Mouse (Mus musculus) thymus, adult 2 months (tissue): ENCODE results near the gene Lpcat3. TPM values are rescaled to one million over a fixed set of nuclear protein-coding genes. Genes with fewer than 3 reads are reported as not detected.
"Not testable (repeated sequence)": the region's sequence is repeated elsewhere in the genome, so short reads cannot be mapped to it uniquely, and the experiment has no call there.

Experiments
- DNase-seq: peaks from one replicate; pipeline ENCODE4 v3.0.0; 2021
- H3K27ac ChIP-seq: fragments of 200-500 bp; 2 replicates; pipeline ENCODE4 v1.5.1; 2012; ENCODE audit warnings: low read length, control low read depth; ENCODE audit not compliant: control insufficient read depth, insufficient read depth
- H3K27me3 ChIP-seq: fragments of 200-500 bp; 2 replicates; pipeline ENCODE4 v1.6.1; 2012; ENCODE audit warnings: mild to moderate bottlenecking, low read length, moderate library complexity, mixed read lengths; ENCODE audit not compliant: control insufficient read depth, insufficient read depth
- H3K36me3 ChIP-seq: fragments of 200-500 bp; 2 replicates; pipeline ENCODE4 v1.6.1; 2012; ENCODE audit warnings: mild to moderate bottlenecking, low read length, moderate library complexity; ENCODE audit not compliant: control insufficient read depth, insufficient read depth
- H3K4me1 ChIP-seq: fragments of 200-500 bp; replicated peaks from 2 replicates; pipeline ENCODE4 v1.6.1; 2012; ENCODE audit warnings: low read length; ENCODE audit not compliant: control insufficient read depth, insufficient read depth
- H3K4me3 ChIP-seq: fragments of 200-500 bp; 2 replicates; pipeline ENCODE4 v1.5.1; 2012; ENCODE audit warnings: mild to moderate bottlenecking, low read length, control low read depth, moderate library complexity; ENCODE audit not compliant: control insufficient read depth, insufficient read depth
- CTCF ChIP-seq: fragments of 200-500 bp; IDR thresholded peaks from 2 replicates; pipeline ENCODE4 v1.5.1; 2012; ENCODE audit warnings: mild to moderate bottlenecking, control low read depth, low read length, moderate library complexity, borderline replicate concordance; ENCODE audit not compliant: control insufficient read depth, poor library complexity, insufficient read depth; ENCODE audit errors: extremely low read depth
- POLR2A ChIP-seq: fragments of 200-500 bp; IDR thresholded peaks from 2 replicates; pipeline ENCODE4 v1.6.1; 2012; ENCODE audit warnings: mild to moderate bottlenecking, low read length, control low read depth, moderate library complexity; ENCODE audit not compliant: control insufficient read depth, poor library complexity, insufficient read depth; ENCODE audit errors: extremely low read depth
- WGBS: fragments of 180-500 bp; shearing (Covaris S2); methylation state at CpG from one replicate; pipeline ENCODE4 v1.1.7; 2018; 5-methylcytosine and 5-hydroxymethylcytosine counted together
- polyA plus RNA-seq: library from polyadenylated mRNA; depleted of rRNA; stranded (reverse); fragments of >200 nt; gene quantifications from 2 replicates; pipeline ENCODE4 v1.2.3, GENCODE M21; 2012; rRNA removed

The Lpcat3 gene
- 173 and 184 TPM in 2 replicates for polyA plus RNA-seq

DNA sequence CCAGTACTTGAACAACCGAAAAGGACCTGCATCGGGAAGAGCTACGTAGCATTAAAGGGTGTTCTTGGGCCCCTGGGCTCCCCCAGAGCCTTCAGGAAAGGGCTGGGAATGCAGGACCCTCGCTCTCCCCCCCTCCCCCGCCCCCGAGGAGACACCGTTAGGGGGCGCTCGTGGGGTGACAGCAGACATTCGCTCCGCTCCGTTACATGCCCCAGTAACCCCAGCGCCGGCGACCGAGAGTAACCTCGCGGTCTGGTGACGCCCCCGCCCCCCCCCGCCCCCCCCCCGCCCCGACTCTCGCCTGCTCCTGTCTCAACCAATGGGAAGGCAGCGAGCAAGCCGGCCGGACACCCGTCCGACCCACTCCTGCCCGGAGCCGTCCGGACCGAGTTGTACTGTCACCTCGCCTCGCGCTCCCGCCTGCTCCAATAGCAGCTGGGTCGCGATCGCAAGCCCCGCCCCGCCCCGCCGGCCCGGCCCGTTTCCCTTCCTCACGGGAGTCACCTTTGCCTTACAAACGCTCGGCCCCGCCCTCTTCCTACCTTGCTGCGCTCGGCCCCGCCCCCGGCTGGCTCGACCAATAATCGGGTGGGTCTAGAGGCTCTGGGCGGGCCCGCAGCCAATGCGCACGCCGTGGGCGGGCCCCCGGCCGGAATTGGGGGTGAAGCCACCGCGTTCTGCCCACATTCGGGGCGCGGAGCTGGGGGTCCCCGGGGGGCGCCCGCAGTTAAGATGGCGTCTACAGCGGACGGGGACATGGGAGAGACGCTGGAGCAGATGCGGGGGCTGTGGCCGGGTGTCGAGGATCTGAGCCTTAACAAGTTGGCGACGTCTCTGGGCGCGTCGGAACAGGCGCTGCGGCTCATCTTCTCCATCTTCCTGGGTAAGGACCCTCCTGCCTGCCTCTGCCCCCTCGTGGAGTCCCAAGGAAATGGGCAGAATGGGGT lies at the start of gene Lpcat3:
Lpcat3 (plus strand) TSS at position 551 of the 947 bp plus-strand sequence.
- TF ChIP-seq POLR2A (peak; percentile 77), CTCF (peak; percentile 97)
- Histone ChIP-seq H3K4me3 (peak within 1 kb of the TSS; percentile 94), H3K27ac (peak within 1 kb of the TSS; percentile 37; the same call in 1 of the 2 replicates), H3K27me3 (no peaks in the 10 kb centered on the region), H3K4me1 (peaks cover 26% of the 10 kb centered on the region), H3K36me3 (no peaks in the 10 kb centered on the region)
- DNase-seq = peak; percentile 100
- WGBS = under 1% methylated on average over 69 of the region's 87 CpGs

DNA sequence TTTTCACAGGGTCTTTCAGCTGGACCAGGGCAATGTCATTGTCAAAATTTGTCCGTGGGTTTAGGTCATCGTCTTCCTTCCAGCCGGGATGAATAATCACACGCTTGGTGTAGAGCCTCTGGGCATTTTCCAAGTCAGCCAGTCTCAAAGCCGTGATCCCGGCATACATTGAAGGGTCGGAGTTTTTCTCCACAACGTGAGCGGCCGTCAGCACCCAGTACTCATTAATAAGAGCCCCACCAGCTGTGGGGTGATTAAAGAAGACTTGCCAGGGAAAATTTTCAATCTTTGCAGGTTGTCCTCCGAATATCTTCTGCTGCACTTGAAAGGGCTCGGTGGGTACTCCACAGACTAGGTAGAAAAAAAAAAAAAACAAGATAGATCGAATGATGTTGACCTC lies 37.2 kb upstream of the Lpcat3 start:
- Histone ChIP-seq H3K4me1 (no peaks in the 10 kb centered on the region), H3K27ac (no peak overlapping the region), H3K27me3 (no peaks in the 10 kb centered on the region), H3K4me3 (no peak overlapping the region), H3K36me3 (no peaks in the 10 kb centered on the region)
- TF ChIP-seq POLR2A = no peak
- TF ChIP-seq CTCF = no peak
- WGBS = 95% methylated on average over 13 of the region's 13 CpGs
- DNase-seq = no peak

DNA sequence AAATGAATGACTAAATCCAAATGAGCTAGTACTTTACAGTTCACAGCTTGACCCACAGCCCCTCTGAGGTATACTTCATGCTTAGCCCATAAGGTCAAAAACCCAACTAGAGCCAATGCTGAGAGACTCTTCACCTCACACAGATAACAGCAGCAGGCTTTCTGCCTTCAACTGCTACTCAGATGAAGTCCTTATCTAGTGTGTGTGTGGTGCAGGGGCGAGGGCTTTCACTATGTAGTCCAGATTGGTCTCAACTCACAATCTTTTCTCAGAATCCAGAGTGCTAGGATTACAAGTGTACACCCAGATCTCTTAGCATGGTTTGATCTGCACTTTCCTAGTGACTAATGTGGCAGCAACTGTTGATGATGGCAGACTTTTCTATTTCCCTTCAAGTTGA lies 36.6 kb upstream of the Lpcat3 start:
- not testable (repeated sequence) for DNase-seq, H3K4me3 ChIP-seq, H3K27ac ChIP-seq, H3K27me3 ChIP-seq, H3K4me1 ChIP-seq, H3K36me3 ChIP-seq
- 56% methylated on average over 1 of the region's 1 CpGs for WGBS

DNA sequence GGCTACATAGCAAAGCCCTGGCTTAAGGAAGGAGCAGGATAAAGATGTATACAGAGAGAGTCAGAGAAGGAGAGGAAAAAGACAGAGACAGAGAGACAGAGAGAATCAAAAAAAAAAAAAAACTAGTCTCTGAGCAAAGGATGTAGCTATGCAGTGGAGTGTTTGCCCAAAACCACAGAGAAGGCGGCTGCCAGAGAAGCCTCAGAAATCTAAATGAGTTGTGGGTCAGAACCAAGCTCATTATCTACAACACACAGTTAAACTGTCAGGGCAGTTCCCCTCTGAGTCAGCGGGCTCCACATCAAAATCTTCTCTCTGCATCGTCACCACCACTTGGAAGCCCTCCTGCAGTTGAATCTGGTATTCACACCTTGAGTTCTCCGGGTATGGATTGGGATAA lies 32.1 kb upstream of the Lpcat3 start:
- no peak for DNase-seq
- H3K4me3 ChIP-seq = no peak overlapping the region
- TF ChIP-seq POLR2A (no peak), CTCF (no peak)
- H3K27ac ChIP-seq = no peak overlapping the region
- H3K36me3 ChIP-seq = no peaks in the 10 kb centered on the region
- no peaks in the 10 kb centered on the region for H3K27me3 ChIP-seq
- no peaks in the 10 kb centered on the region for H3K4me1 ChIP-seq
- WGBS = 54% methylated on average over 4 of the region's 4 CpGs

DNA sequence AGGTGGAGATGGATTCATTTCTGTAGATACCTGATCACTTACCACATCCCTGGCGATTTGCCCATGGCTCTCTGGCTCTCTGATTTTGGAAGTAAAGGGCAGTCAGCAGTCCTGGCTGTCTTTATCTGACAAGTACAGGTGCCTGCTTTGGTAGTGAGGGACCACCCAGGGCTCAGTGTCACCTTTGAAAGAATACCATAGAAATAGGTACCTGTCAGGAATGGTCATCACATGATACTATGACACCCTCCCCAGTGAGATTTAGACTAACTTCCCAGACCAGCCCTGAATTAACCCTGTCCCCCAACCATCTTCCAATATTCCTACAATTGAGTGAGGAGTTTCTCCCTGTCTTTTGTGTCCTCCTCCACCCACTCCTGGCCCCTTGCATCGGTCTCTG lies 26.8 kb upstream of the Lpcat3 start, which contains the start of gene C1s2:
C1s2 (minus strand) TSS at position 101 of the 400 bp plus-strand sequence.
- H3K36me3 ChIP-seq, DNase-seq, H3K27ac ChIP-seq, H3K4me1 ChIP-seq, H3K4me3 ChIP-seq, H3K27me3 ChIP-seq: not testable (repeated sequence)
- WGBS = 89% methylated on average over 2 of the region's 2 CpGs

DNA sequence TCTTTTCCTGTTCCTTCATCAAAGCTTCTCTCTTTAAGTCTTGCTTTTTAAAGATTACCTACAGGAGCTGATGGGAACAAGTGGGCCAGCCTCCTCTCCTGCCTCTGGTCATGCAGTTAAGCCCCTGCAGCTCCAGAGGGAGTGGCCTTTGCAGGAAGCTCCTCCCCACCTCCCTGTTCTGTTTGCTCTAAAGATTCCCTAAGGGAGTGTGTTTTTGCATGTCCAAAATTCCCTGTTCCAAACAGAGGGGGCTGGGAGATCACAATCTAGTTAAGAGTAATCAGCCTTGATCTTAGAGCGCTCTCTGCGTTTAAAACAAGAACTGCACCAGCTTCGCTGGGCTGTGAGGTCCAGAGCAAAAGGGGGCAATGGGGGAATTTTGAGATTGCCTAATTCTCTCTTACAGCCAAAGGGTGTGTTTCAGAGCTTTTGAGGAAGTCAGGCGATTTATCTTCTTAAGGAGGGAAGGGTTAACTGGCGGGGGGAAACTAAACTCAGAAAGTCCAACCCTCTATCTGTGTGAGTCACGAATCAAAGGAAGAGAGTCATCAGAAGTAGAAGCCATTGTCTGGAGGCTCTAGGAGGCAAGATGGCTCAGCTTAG lies 25.9 kb upstream of the Lpcat3 start:
- not testable (repeated sequence) for H3K36me3 ChIP-seq, H3K4me3 ChIP-seq, H3K4me1 ChIP-seq, H3K27ac ChIP-seq, H3K27me3 ChIP-seq, DNase-seq
- WGBS = 24% methylated on average over 6 of the region's 6 CpGs

DNA sequence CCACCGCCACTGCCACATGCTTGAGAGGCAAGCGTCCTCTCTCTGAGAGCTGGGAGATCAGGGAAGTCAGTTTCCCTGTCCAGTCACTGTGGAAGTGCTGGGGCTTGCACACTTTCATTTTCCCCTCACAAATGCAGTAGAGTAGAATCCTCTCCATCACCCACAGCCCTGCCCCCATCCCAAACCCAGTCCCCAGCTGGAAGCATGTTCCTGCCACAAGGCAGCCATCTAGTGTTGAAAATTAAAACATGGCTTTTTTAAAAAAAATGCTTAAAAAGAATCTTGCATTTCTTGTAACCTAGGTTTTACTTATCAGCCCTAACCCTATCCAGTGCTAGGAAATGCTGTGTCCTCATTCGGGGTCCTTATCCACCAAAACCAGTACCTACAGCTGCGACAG lies 22.8 kb upstream of the Lpcat3 start:
- Histone ChIP-seq H3K4me3 (no peak overlapping the region), H3K27me3 (no peaks in the 10 kb centered on the region), H3K27ac (no peak overlapping the region), H3K36me3 (no peaks in the 10 kb centered on the region), H3K4me1 (no peaks in the 10 kb centered on the region)
- WGBS = 88% methylated on average over 4 of the region's 4 CpGs
- no peak for DNase-seq
- no peak for TF ChIP-seq CTCF
